Mouse (Mus musculus) midbrain, embryonic 15.5 days (tissue): ENCODE results near the gene Ly86. TPM values are rescaled to one million over a fixed set of nuclear protein-coding genes. Genes with fewer than 3 reads are reported as not detected.
A peak's percentile ranks its signal among the peaks of the same experiment; 100 is the strongest.

Experiments used
- ATAC-seq: fragments of 200-750 bp; cut with Nextera tagmentation; replicated peaks from 2 replicates; pipeline ENCODE4 v1.8.0; 2017; ENCODE audit warnings: moderate TSS enrichment
- H3K27ac ChIP-seq: fragments of 300-500 bp; sonication (generic); 2 replicates; pipeline ENCODE4 v1.5.1; 2015; ENCODE audit warnings: mild to moderate bottlenecking, inconsistent platforms
- H3K27me3 ChIP-seq: fragments of 300-500 bp; sonication (generic); replicated peaks from 2 replicates; pipeline ENCODE4 v1.6.1; 2015; ENCODE audit warnings: inconsistent platforms
- H3K36me3 ChIP-seq: fragments of 300-500 bp; sonication (generic); replicated peaks from 2 replicates; pipeline ENCODE4 v1.6.1; 2015; ENCODE audit warnings: inconsistent platforms
- H3K4me1 ChIP-seq: fragments of 300-500 bp; sonication (generic); 2 replicates; pipeline ENCODE4 v1.6.1; 2015; ENCODE audit warnings: inconsistent platforms
- H3K4me2 ChIP-seq: fragments of 300-500 bp; sonication (generic); 2 replicates; pipeline ENCODE4 v1.6.1; 2015; ENCODE audit warnings: inconsistent platforms, mild to moderate bottlenecking, moderate library complexity
- H3K4me3 ChIP-seq: fragments of 300-500 bp; sonication (generic); 2 replicates; pipeline ENCODE4 v1.5.1; 2015; ENCODE audit warnings: mild to moderate bottlenecking, inconsistent platforms
- H3K9ac ChIP-seq: fragments of 300-500 bp; sonication (generic); 2 replicates; pipeline ENCODE4 v1.6.1; 2015; ENCODE audit warnings: mild to moderate bottlenecking, inconsistent platforms
- H3K9me3 ChIP-seq: fragments of 300-500 bp; sonication (generic); 2 replicates; pipeline ENCODE4 v1.6.1; 2016; ENCODE audit warnings: inconsistent platforms
- WGBS: fragments of 180-500 bp; shearing (Covaris S2); methylation state at CpG from one replicate; pipeline ENCODE4 v1.1.7; 2015; ENCODE audit warnings: mixed read lengths; 5-methylcytosine and 5-hydroxymethylcytosine counted together
- polyA plus RNA-seq: library from polyadenylated mRNA; unstranded; fragments of >200 nt; fragmentation: Nextera tagmentation; extraction: Ambion mirVana; gene quantifications from 2 replicates; pipeline ENCODE4 v1.2.1, GENCODE M21; 2015

The Ly86 gene
- polyA plus RNA-seq, 1 experiment from 2014 or later: 6.8 TPM

GRCm38 (mm10) chr13:37424904-37425303 is 79.9 kb downstream of the Ly86 start:
- Histone ChIP-seq H3K36me3 (no peaks in the 10 kb centered on the region), H3K9me3 (no peaks in the 10 kb centered on the region), H3K4me3 (no peak overlapping the region), H3K27ac (no peak overlapping the region), H3K27me3 (no peaks in the 10 kb centered on the region), H3K4me1 (no peaks in the 10 kb centered on the region), H3K4me2 (no peak overlapping the region), H3K9ac (no peak overlapping the region)
- ATAC-seq: no peak
- 93% methylated on average over 6 of the region's 6 CpGs for WGBS

- ATAC-seq: no peak
- no peak overlapping the region for H3K27ac ChIP-seq
- no peak overlapping the region for H3K4me2 ChIP-seq
- H3K36me3 ChIP-seq: no peaks in the 10 kb centered on the region
- no peaks in the 10 kb centered on the region for H3K9me3 ChIP-seq
- no peak overlapping the region for H3K4me3 ChIP-seq
- 68% methylated on average over 3 of the region's 3 CpGs for WGBS
- H3K4me1 ChIP-seq: no peaks in the 10 kb centered on the region
- H3K9ac ChIP-seq: no peak overlapping the region
- no peaks in the 10 kb centered on the region for H3K27me3 ChIP-seq
Observed at GRCm38 (mm10) chr13:37425406-37425805, 80.4 kb downstream of the Ly86 start.

GRCm38 (mm10) chr13:37426578-37427336 is 81.7 kb downstream of the Ly86 start:
- no peak overlapping the region for H3K4me3 ChIP-seq
- WGBS: 92% methylated on average over 12 of the region's 12 CpGs
- H3K9ac ChIP-seq: no peak overlapping the region
- no peaks in the 10 kb centered on the region for H3K4me1 ChIP-seq
- no peak overlapping the region for H3K4me2 ChIP-seq
- no peaks in the 10 kb centered on the region for H3K27me3 ChIP-seq
- no peaks in the 10 kb centered on the region for H3K9me3 ChIP-seq
- H3K36me3 ChIP-seq: no peaks in the 10 kb centered on the region
- no peak for ATAC-seq
- no peak overlapping the region for H3K27ac ChIP-seq

GRCm38 (mm10) chr13:37428496-37428895 is 83.5 kb downstream of the Ly86 start:
- no peaks in the 10 kb centered on the region for H3K36me3 ChIP-seq
- no peak overlapping the region for H3K4me3 ChIP-seq
- 0 out of 2 replicates have a peak, but pooled peaks cover 5% of the 10 kb centered on the region for H3K27me3 ChIP-seq
- no peaks in the 10 kb centered on the region for H3K9me3 ChIP-seq
- no peak overlapping the region for H3K27ac ChIP-seq
- no peaks in the 10 kb centered on the region for H3K4me1 ChIP-seq
- WGBS: 75% methylated on average over 3 of the region's 3 CpGs
- no peak overlapping the region for H3K4me2 ChIP-seq
- no peak for ATAC-seq
- H3K9ac ChIP-seq: no peak overlapping the region

- no peak for ATAC-seq
- H3K4me2 ChIP-seq: no peak overlapping the region
- no peaks in the 10 kb centered on the region for H3K9me3 ChIP-seq
- no peaks in the 10 kb centered on the region for H3K36me3 ChIP-seq
- peaks cover 4% of the 10 kb centered on the region; the same call in 1 of the 2 replicates for H3K4me1 ChIP-seq
- no peak overlapping the region for H3K27ac ChIP-seq
- H3K27me3 ChIP-seq: 0 out of 2 replicates have a peak, but pooled peaks cover 5% of the 10 kb centered on the region
- WGBS: 75% methylated on average over 8 of the region's 8 CpGs
- no peak overlapping the region for H3K9ac ChIP-seq
- no peak overlapping the region for H3K4me3 ChIP-seq
Observed at GRCm38 (mm10) chr13:37429661-37430271, 84.8 kb downstream of the Ly86 start.

GRCm38 (mm10) chr13:37431707-37432106 is 86.7 kb downstream of the Ly86 start:
- Histone ChIP-seq H3K4me3 (no peak overlapping the region), H3K9me3 (no peaks in the 10 kb centered on the region), H3K27ac (no peak overlapping the region), H3K9ac (no peak overlapping the region), H3K4me2 (no peak overlapping the region), H3K4me1 (peaks cover 6% of the 10 kb centered on the region; the same call in 1 of the 2 replicates), H3K36me3 (no peaks in the 10 kb centered on the region), H3K27me3 (peaks cover 19% of the 10 kb centered on the region)
- no peak for ATAC-seq
- 90% methylated on average over 2 of the region's 2 CpGs for WGBS

GRCm38 (mm10) chr13:37432653-37433052 is 87.6 kb downstream of the Ly86 start:
- Histone ChIP-seq H3K4me1 (peaks cover 6% of the 10 kb centered on the region; the same call in 1 of the 2 replicates), H3K27ac (no peak overlapping the region), H3K27me3 (peaks cover 25% of the 10 kb centered on the region), H3K9ac (no peak overlapping the region), H3K4me2 (no peak overlapping the region), H3K4me3 (no peak overlapping the region), H3K9me3 (no peaks in the 10 kb centered on the region), H3K36me3 (no peaks in the 10 kb centered on the region)
- no peak for ATAC-seq
- WGBS: 53% methylated on average over 4 of the region's 4 CpGs

GRCm38 (mm10) chr13:37433142-37433541 is 88.1 kb downstream of the Ly86 start:
- Histone ChIP-seq H3K9ac (no peak overlapping the region), H3K27me3 (peaks cover 30% of the 10 kb centered on the region), H3K27ac (no peak overlapping the region), H3K9me3 (no peaks in the 10 kb centered on the region), H3K4me1 (peaks cover 6% of the 10 kb centered on the region; the same call in 1 of the 2 replicates), H3K36me3 (no peaks in the 10 kb centered on the region), H3K4me3 (no peak overlapping the region), H3K4me2 (no peak overlapping the region)
- WGBS: 22% methylated on average over 3 of the region's 3 CpGs
- ATAC-seq: no peak

- H3K27me3 ChIP-seq: peaks cover 30% of the 10 kb centered on the region
- no peaks in the 10 kb centered on the region for H3K9me3 ChIP-seq
- no peak overlapping the region for H3K27ac ChIP-seq
- no peak overlapping the region for H3K9ac ChIP-seq
- H3K4me2 ChIP-seq: peak overlapping the region; percentile 72; the same call in 1 of the 2 replicates
- peaks cover 6% of the 10 kb centered on the region; the same call in 1 of the 2 replicates for H3K4me1 ChIP-seq
- peak; percentile 58 for ATAC-seq
- H3K36me3 ChIP-seq: no peaks in the 10 kb centered on the region
- no peak overlapping the region for H3K4me3 ChIP-seq
- 11% methylated on average over 3 of the region's 3 CpGs for WGBS
Observed at GRCm38 (mm10) chr13:37433730-37434129, 88.7 kb downstream of the Ly86 start.

GRCm38 (mm10) chr13:37434137-37434772 is 89.2 kb downstream of the Ly86 start:
- WGBS: under 1% methylated on average over 19 of the region's 19 CpGs
- Histone ChIP-seq H3K4me1 (peaks cover 6% of the 10 kb centered on the region; the same call in 1 of the 2 replicates), H3K9me3 (no peaks in the 10 kb centered on the region), H3K9ac (peak overlapping the region; percentile 45), H3K36me3 (no peaks in the 10 kb centered on the region), H3K4me3 (peak overlapping the region; percentile 47), H3K27ac (no peak overlapping the region), H3K27me3 (peaks cover 30% of the 10 kb centered on the region), H3K4me2 (peak overlapping the region; percentile 72)
- peak; percentile 84 for ATAC-seq

GRCm38 (mm10) chr13:37434841-37435240 is 89.8 kb downstream of the Ly86 start:
- Histone ChIP-seq H3K9me3 (no peaks in the 10 kb centered on the region), H3K4me2 (peak overlapping the region; percentile 72), H3K9ac (peak overlapping the region; percentile 45; the same call in 1 of the 2 replicates), H3K27me3 (peaks cover 30% of the 10 kb centered on the region), H3K36me3 (no peaks in the 10 kb centered on the region), H3K4me1 (peaks cover 6% of the 10 kb centered on the region; the same call in 1 of the 2 replicates), H3K27ac (no peak overlapping the region), H3K4me3 (peak overlapping the region; percentile 47)
- peak; percentile 21; the same call in 1 of the 2 replicates for ATAC-seq
- 9% methylated on average over 9 of the region's 9 CpGs for WGBS
